Mouse (Mus musculus) heart, embryonic 14.5 days (tissue): ENCODE data around the gene Rtn2. TPM values are rescaled to one million over a fixed set of nuclear protein-coding genes. Genes with fewer than 3 reads are reported as not detected.

Experiments
- polyA plus RNA-seq: library from polyadenylated mRNA; unstranded; fragments of >200 nt; fragmentation: Nextera tagmentation; extraction: Ambion mirVana; gene quantifications from 2 replicates; pipeline ENCODE4 v1.2.1, GENCODE M21; 2014

Gene Rtn2
- polyA plus RNA-seq, 1 experiment from 2014 or later, result 43.6 TPM

Other genes starting within 250 kb of the Rtn2 start
- not detected in 2 replicates for gene Rsph6a, start 227.9 kb upstream of the Rtn2 start, polyA plus RNA-seq
- gene Dmwd, start 206.4 kb upstream of the Rtn2 start, polyA plus RNA-seq, result 19.6 and 20.4 TPM in 2 replicates
- 31.1 and 36.0 TPM in 2 replicates for gene Dmpk, start 198.8 kb upstream of the Rtn2 start, polyA plus RNA-seq
- gene Six5, start 188.0 kb upstream of the Rtn2 start, polyA plus RNA-seq, result 7.3 and 8.3 TPM in 2 replicates
- 1.2 TPM in 2 replicates for gene Gm4969, start 164.3 kb upstream of the Rtn2 start, polyA plus RNA-seq
- gene Fbxo46, start 162.8 kb upstream of the Rtn2 start, polyA plus RNA-seq, result 5.5 and 5.6 TPM in 2 replicates
- gene Qpctl, start 133.3 kb upstream of the Rtn2 start, polyA plus RNA-seq, result 7.0 and 7.8 TPM in 2 replicates
- gene Snrpd2, start 132.9 kb upstream of the Rtn2 start, polyA plus RNA-seq, result 104 and 111 TPM in 2 replicates
- gene Gipr, start 116.5 kb upstream of the Rtn2 start, polyA plus RNA-seq, result 51.5 and 52.6 TPM in 2 replicates
- gene Eml2, start 106.2 kb upstream of the Rtn2 start, polyA plus RNA-seq, result 8.3 and 9.5 TPM in 2 replicates
- gene Gpr4, start 70.1 kb upstream of the Rtn2 start, polyA plus RNA-seq, result 1.6 and 1.9 TPM in 2 replicates
- gene Opa3, start 54.3 kb upstream of the Rtn2 start, polyA plus RNA-seq, result 36.5 and 38.6 TPM in 2 replicates
- gene Vasp, start 10.8 kb upstream of the Rtn2 start, polyA plus RNA-seq, result 66.1 and 68.9 TPM in 2 replicates
- gene Ppm1n, start 2.6 kb upstream of the Rtn2 start, polyA plus RNA-seq, result 0.20 TPM in 1 of 2 replicates, not detected in the other
- 0.22 TPM in 1 of 2 replicates, not detected in the other for gene Fosb, start 27.4 kb downstream of the Rtn2 start, polyA plus RNA-seq
- 60.0 and 68.7 TPM in 2 replicates for gene Ercc1, start 62.2 kb downstream of the Rtn2 start, polyA plus RNA-seq
- gene Cd3eap, start 76.9 kb downstream of the Rtn2 start, polyA plus RNA-seq, result 12.7 and 15.7 TPM in 2 replicates
- gene Ppp1r13l, start 77.1 kb downstream of the Rtn2 start, polyA plus RNA-seq, result 15.2 and 15.4 TPM in 2 replicates
- 4.8 and 6.6 TPM in 2 replicates for gene Ercc2, start 99.4 kb downstream of the Rtn2 start, polyA plus RNA-seq
- gene Klc3, start 121.5 kb downstream of the Rtn2 start, polyA plus RNA-seq, result 1.8 and 1.9 TPM in 2 replicates
- gene Ckm, start 122.2 kb downstream of the Rtn2 start, polyA plus RNA-seq, result 910 and 1,062 TPM in 2 replicates
- gene Mark4, start 176.2 kb downstream of the Rtn2 start, polyA plus RNA-seq, result 9.3 and 10.5 TPM in 2 replicates
- gene Exoc3l2, start 180.7 kb downstream of the Rtn2 start, polyA plus RNA-seq, result 1.3 and 1.8 TPM in 2 replicates
- 1.4 and 1.7 TPM in 2 replicates for gene Bloc1s3, start 225.7 kb downstream of the Rtn2 start, polyA plus RNA-seq
- 87.3 and 92.9 TPM in 2 replicates for gene Trappc6a, start 225.8 kb downstream of the Rtn2 start, polyA plus RNA-seq
- gene Nkpd1, start 235.2 kb downstream of the Rtn2 start, polyA plus RNA-seq, result not detected in 2 replicates